20 mouse cellular contexts compared by ENCODE assay signal in genomic region chr3:127416950-127417349, GRCm38 (mm10).
"Had no signal": no experiment of that assay in that cellular context is flagged by ENCODE, and none has a peak within 500 bp of the region (broad histone marks: within the 10 kb centered on the region; RNA-seq: fewer than 3 reads in every experiment).

No protein-coding gene starts in this region.

- H3K9ac ChIP-seq: liver, embryonic 13.5 days; neural tube, embryonic 12.5 days; neural tube, embryonic 15.5 days had no signal

- H3K36me3 ChIP-seq: liver, embryonic 13.5 days; neural tube, embryonic 12.5 days; neural tube, embryonic 15.5 days had no signal

- H3K27ac ChIP-seq: kidney, postnatal 0 days; layer of hippocampus, adult 2 months; left cerebral cortex, adult 2 months; liver, embryonic 13.5 days; neural tube, embryonic 12.5 days; neural tube, embryonic 15.5 days; stomach, postnatal 0 days had no signal

- DNase-seq: kidney, postnatal 25 days; layer of hippocampus, adult 9-11 months; liver, embryonic 13.5 days; lung, adult 2 months; lung, postnatal 14 days; lung, postnatal 4 days; midbrain, embryonic 14.5 days; right cerebral cortex, adult 18-20 months; right cerebral cortex, postnatal 14 days; right cerebral cortex, postnatal 4 days; thymus, adult 2 months; thymus, postnatal 14 days; thymus, postnatal 4 days had no signal

- H3K4me2 ChIP-seq: liver, embryonic 13.5 days; midbrain, embryonic 11.5 days; neural tube, embryonic 12.5 days; neural tube, embryonic 15.5 days had no signal

- H3K9me3 ChIP-seq: liver, embryonic 13.5 days; neural tube, embryonic 12.5 days; neural tube, embryonic 15.5 days had no signal

- H3K4me3 ChIP-seq: layer of hippocampus, adult 2 months; left cerebral cortex, adult 2 months; liver, embryonic 13.5 days; neural tube, embryonic 12.5 days; neural tube, embryonic 15.5 days had no signal

- H3K27me3 ChIP-seq: liver, embryonic 13.5 days; neural tube, embryonic 12.5 days; neural tube, embryonic 15.5 days had no signal

- H3K4me1 ChIP-seq: liver, embryonic 13.5 days; neural tube, embryonic 12.5 days; neural tube, embryonic 15.5 days had no signal
